In the genomic region with DNA sequence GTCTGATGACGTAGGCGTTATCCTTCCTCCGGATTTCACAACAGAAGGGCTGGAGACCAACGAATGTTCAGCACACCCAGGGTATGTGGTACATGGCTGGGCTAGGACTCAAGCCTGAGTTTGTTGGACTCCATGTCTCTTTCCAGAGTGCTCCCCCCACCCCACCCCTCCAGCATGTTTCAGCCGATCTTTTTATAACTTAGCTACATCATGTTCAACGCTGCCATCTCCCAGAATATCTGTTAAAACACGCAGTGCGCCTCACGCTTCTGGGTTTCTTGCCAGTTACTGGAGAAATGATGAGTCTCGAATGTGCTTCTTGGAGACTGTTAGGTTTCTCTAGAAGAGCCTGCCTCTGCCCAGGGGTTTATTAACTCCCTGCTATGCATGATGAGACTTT, we compare ENCODE assay signal across 19 mouse cellular contexts.
DNase-seq lines count a peak whose midpoint lies in the region; ATAC-seq lines count a peak whose summit lies in the region.
"Had no signal": no experiment of that assay in that cellular context is flagged by ENCODE, and none has a peak within 500 bp of the region (broad histone marks: within the 10 kb centered on the region; RNA-seq: fewer than 3 reads in every experiment).

No protein-coding gene starts in this region.

- ATAC-seq in megakaryocyte-erythroid progenitor cell, adult 5-6 weeks (replicated peaks; ENCODE audit: low FRiP score, low TSS enrichment, poor library complexity, severe bottlenecking) = no peak
- ATAC-seq: midbrain, embryonic 16.5 days; Patski had no signal

- DNase-seq in layer of hippocampus, adult 11-12 months (ENCODE audit: low spot score) = peak; percentile 68
- DNase-seq in layer of hippocampus, postnatal 25 days (ENCODE audit: extremely low spot score in 1 of 2, low spot score in 1 of 2) = no peak
- peak; percentile 57 to 70 for DNase-seq in frontal cortex, postnatal 10 days (ENCODE audit: low spot score in 2 of 2)
- peak; percentile 78 to 95 for DNase-seq in left cerebral cortex, postnatal 25 days (ENCODE audit: low spot score in 2 of 2)
- DNase-seq in right cerebral cortex, postnatal 4 days = peak; percentile 44
- DNase-seq in heart, adult 8-10 months (ENCODE audit: low spot score) = no peak
- no peak for DNase-seq in thymus, postnatal 4 days
- DNase-seq: B cell, adult 2 months; cerebellum, postnatal 25 days; gastrocnemius, adult 2 months; heart, adult 2 months; heart, postnatal 10 days; kidney, adult 2 months; liver; lung, embryonic 14.5 days; thymus, postnatal 36 days had no signal

- intact Hi-C loops in left cerebral cortex, postnatal 25 days (cut with DNase I) = loop anchor here (1.0 kb wide), 1 partner anchor 19 kb away; no protein-coding TSS in a partner anchor

Comparison
In these comparisons a context has a peak if more than half of its experiments do, and no peak if none do; other contexts are left out.
1. DNase-seq: peak in layer of hippocampus, adult 11-12 months (single experiment), frontal cortex, postnatal 10 days (2 of 2), left cerebral cortex, postnatal 25 days (2 of 2) and right cerebral cortex, postnatal 4 days (single experiment); none in layer of hippocampus, postnatal 25 days (0 of 2), heart, adult 8-10 months (single experiment) and thymus, postnatal 4 days (single experiment).